Mouse (Mus musculus) CH12.LX (cell line): ENCODE data around the gene Ccdc157.
A peak's percentile ranks its signal among the peaks of the same experiment; 100 is the strongest.

Experiments used
- CTCF ChIP-seq, 2 experiments: IDR thresholded peaks in 1 of 2; conservative IDR thresholded peaks in 1 of 2; 2 replicates each; pipeline ENCODE4 v1.5.1; 2011 to 2012; ENCODE audit warnings: low read depth in 2 of 2, low read length in 2 of 2, improper control_type of control experiment in 1 of 2, inconsistent platforms in 1 of 2, mild to moderate bottlenecking in 1 of 2, moderate library complexity in 1 of 2
- ELF1 ChIP-seq: IDR thresholded peaks from 2 replicates; pipeline ENCODE4 v1.6.1; 2014; ENCODE audit warnings: low read depth, mild to moderate bottlenecking, inconsistent platforms, low read length, improper control_type of control experiment
- EP300 ChIP-seq: IDR thresholded peaks from 2 replicates; pipeline ENCODE4 v1.6.1; 2011; ENCODE audit warnings: low read length, improper control_type of control experiment
- IRF4 ChIP-seq: IDR thresholded peaks from 2 replicates; pipeline ENCODE4 v1.6.1; 2014; ENCODE audit warnings: low read depth, mild to moderate bottlenecking, inconsistent platforms, low read length, improper control_type of control experiment
- JUND ChIP-seq: conservative IDR thresholded peaks from 2 replicates; pipeline ENCODE4 v1.6.1; 2011; ENCODE audit warnings: low read depth, low read length, improper control_type of control experiment
- MAZ ChIP-seq: IDR thresholded peaks from 2 replicates; pipeline ENCODE4 v1.6.1; 2012; ENCODE audit warnings: low read depth, mild to moderate bottlenecking, inconsistent platforms, low read length, improper control_type of control experiment, moderate library complexity
- POLR2A ChIP-seq: IDR thresholded peaks from 2 replicates; pipeline ENCODE4 v1.6.1; 2011; ENCODE audit warnings: low read depth, mild to moderate bottlenecking, improper control_type of control experiment, low read length
- SMC3 ChIP-seq: IDR thresholded peaks from 2 replicates; pipeline ENCODE4 v1.6.1; 2011; ENCODE audit warnings: low read depth, low read length, improper control_type of control experiment
- USF1 ChIP-seq: IDR thresholded peaks from 2 replicates; pipeline ENCODE4 v1.6.1; 2014; ENCODE audit warnings: low read depth, mild to moderate bottlenecking, inconsistent platforms, low read length, improper control_type of control experiment
- ZKSCAN1 ChIP-seq: IDR thresholded peaks from 2 replicates; pipeline ENCODE4 v1.6.1; 2012; ENCODE audit warnings: low read depth, inconsistent platforms, low read length, improper control_type of control experiment, borderline replicate concordance
- ZMIZ1 ChIP-seq: IDR thresholded peaks from 2 replicates; pipeline ENCODE4 v1.6.1; 2012; ENCODE audit warnings: low read depth, mild to moderate bottlenecking, inconsistent platforms, low read length, improper control_type of control experiment
- ZNF384 ChIP-seq: IDR thresholded peaks from 2 replicates; pipeline ENCODE4 v1.6.1; 2012; ENCODE audit warnings: low read depth, low read length, improper control_type of control experiment, inconsistent platforms

DNA sequence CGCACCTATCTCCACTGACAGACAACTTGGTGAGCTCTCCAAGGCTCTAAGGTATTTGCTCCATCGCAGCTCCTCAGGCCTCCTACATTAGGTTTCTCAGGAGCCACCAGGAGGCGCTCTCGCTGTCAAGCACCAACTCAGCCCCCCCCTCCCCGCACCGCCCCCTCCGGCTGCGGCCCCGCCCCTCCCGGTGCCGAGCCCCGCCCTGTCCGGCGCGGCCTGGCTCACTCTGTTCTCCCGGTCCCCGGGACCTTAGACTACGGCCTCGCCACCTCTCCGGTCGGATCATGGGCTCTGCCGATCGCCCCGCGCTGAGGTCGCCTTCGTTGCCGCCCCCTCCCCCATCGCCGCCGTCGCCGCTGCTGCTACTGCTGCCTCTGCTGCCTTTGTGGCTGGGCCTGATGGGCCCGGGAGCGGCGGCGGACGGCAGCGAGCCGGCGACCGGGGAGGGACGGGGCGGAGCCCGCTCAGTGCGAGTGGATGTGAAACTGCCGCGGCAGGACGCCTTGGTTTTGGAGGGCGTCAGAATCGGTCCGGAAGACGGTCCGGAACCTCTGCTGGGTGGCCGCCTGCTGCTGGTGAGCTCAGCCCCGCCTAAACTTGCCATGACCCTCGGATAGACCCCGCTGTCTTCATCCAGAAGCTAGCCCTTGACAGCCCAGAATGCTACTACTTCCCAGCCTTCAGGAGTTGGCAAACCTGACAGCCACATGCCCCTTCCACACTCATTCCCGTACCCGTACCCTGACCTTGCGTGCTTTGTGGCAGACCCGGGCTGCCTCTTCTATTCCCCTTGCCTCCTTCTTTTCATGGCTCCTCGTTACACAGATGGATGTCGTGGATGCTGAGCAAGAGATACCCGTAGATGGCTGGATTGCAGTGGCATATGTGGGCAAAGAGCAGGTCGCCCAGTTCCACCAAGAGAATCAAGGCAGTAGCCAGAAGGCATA is 24.8 kb downstream of the Ccdc157 start, which contains the start of gene Rnf215:
- TF ChIP-seq CTCF (conservative IDR thresholded peaks at IDR 0.05 in 1 of 2, IDR thresholded peaks at IDR 0.05 in 1 of 2; ENCODE audit: low read depth in 2 of 2, low read length in 2 of 2) (peak; percentile 17 to 52; a peak in 2 of 4 replicates), ELF1 (no peak), SMC3 (peak; percentile 46), POLR2A (peak; percentile 89), ZMIZ1 (peak; percentile 82), EP300 (no peak), MAZ (peak; percentile 84; the same call in 1 of the 2 replicates), USF1 (no peak), IRF4 (peak; percentile 75), JUND (no peak), ZNF384 (no peak), ZKSCAN1 (no peak)
